Mouse (Mus musculus) limb, embryonic 14.5 days (tissue): ENCODE results near the gene Nupr1. TPM values are rescaled to one million over a fixed set of nuclear protein-coding genes. Genes with fewer than 3 reads are reported as not detected.

ENCODE experiments used
- ATAC-seq: fragments of 200-750 bp; cut with Nextera tagmentation; 2 replicates; pipeline ENCODE4 v1.8.0; 2017; ENCODE audit warnings: low read depth, moderate number of reproducible peaks, moderate TSS enrichment; ENCODE audit not compliant: low FRiP score
- DNase-seq: peaks from one replicate; pipeline ENCODE4 v3.0.0-alpha.2; 2015; ENCODE audit warnings: low spot score
- H3K27ac ChIP-seq: fragments of 300-500 bp; sonication (generic); replicated peaks from 2 replicates; pipeline ENCODE4 v1.5.1; 2014; ENCODE audit warnings: low read depth, mild to moderate bottlenecking, low read length, moderate library complexity, mixed read lengths
- H3K27me3 ChIP-seq: fragments of 300-500 bp; sonication (generic); 2 replicates; pipeline ENCODE4 v1.6.1; 2014; ENCODE audit warnings: low read length, mixed read lengths; ENCODE audit not compliant: control insufficient read depth, insufficient read depth
- H3K36me3 ChIP-seq: fragments of 300-500 bp; sonication (generic); 2 replicates; pipeline ENCODE4 v1.6.1; 2014; ENCODE audit warnings: mild to moderate bottlenecking, low read length, moderate library complexity, mixed read lengths; ENCODE audit not compliant: control insufficient read depth, insufficient read depth
- H3K4me1 ChIP-seq: fragments of 300-500 bp; sonication (generic); 2 replicates; pipeline ENCODE4 v1.6.1; 2014; ENCODE audit warnings: antibody characterized with exemption, low read length, mixed read lengths; ENCODE audit not compliant: control insufficient read depth, insufficient read depth
- H3K4me2 ChIP-seq: fragments of 300-500 bp; sonication (generic); replicated peaks from 2 replicates; pipeline ENCODE4 v1.6.1; 2014; ENCODE audit warnings: low read depth, mild to moderate bottlenecking, low read length, moderate library complexity; ENCODE audit not compliant: severe bottlenecking
- H3K4me3 ChIP-seq: fragments of 300-500 bp; sonication (generic); replicated peaks from 2 replicates; pipeline ENCODE4 v1.5.1; 2014; ENCODE audit warnings: low read length
- H3K9ac ChIP-seq: fragments of 300-500 bp; sonication (generic); 2 replicates; pipeline ENCODE4 v1.6.1; 2014; ENCODE audit warnings: mild to moderate bottlenecking, low read depth, low read length, moderate library complexity; ENCODE audit not compliant: severe bottlenecking
- H3K9me3 ChIP-seq: fragments of 300-500 bp; sonication (generic); 2 replicates; pipeline ENCODE4 v1.6.1; 2016; ENCODE audit warnings: low read length; ENCODE audit not compliant: control insufficient read depth
- POLR2A ChIP-seq: fragments of 200-500 bp; IDR thresholded peaks from 2 replicates; pipeline ENCODE4 v1.8.0; 2012; ENCODE audit warnings: inconsistent platforms, mild to moderate bottlenecking, moderate library complexity, borderline replicate concordance; ENCODE audit not compliant: insufficient read depth, insufficient read length; ENCODE audit errors: extremely low read depth
- WGBS: fragments of 180-500 bp; shearing (Covaris S2); extraction: QIAGEN DNeasy Blood & Tissue Kit; methylation state at CpG from one replicate; pipeline ENCODE4 v1.1.7; 2014; 5-methylcytosine and 5-hydroxymethylcytosine counted together
- polyA plus RNA-seq, 2 experiments: library from polyadenylated mRNA; depleted of rRNA in 1 of 2; stranded (reverse) in 1 of 2; unstranded in 1 of 2; fragments of >200 nt; fragmentation: Nextera tagmentation in 1 of 2; extraction: Ambion mirVana in 1 of 2; gene quantifications; 2 replicates each; pipeline versions ENCODE4 v1.2.1 to v1.2.3; 2012 to 2014

Nupr1 gene
- polyA plus RNA-seq, 2 experiments = 11.6 to 19.2 TPM

- Histone ChIP-seq H3K4me1 (no peaks in the 10 kb centered on the region), H3K27ac (no peak overlapping the region), H3K4me2 (no peak overlapping the region), H3K27me3 (no peaks in the 10 kb centered on the region), H3K4me3 (no peak overlapping the region), H3K36me3 (peaks cover 33% of the 10 kb centered on the region), H3K9me3 (no peaks in the 10 kb centered on the region), H3K9ac (no peak overlapping the region)
- WGBS = 88% methylated on average over 3 of the region's 3 CpGs
- no peak for ATAC-seq
- TF ChIP-seq POLR2A = no peak
- DNase-seq = no peak
Observed at GRCm38 (mm10) chr7:126665269-126665668, 34.6 kb upstream of the Nupr1 start.

GRCm38 (mm10) chr7:126663646-126664045 lies 33.0 kb upstream of the Nupr1 start:
- ATAC-seq (no peak), DNase-seq (no peak)
- no peak overlapping the region for H3K4me2 ChIP-seq
- no peak overlapping the region for H3K27ac ChIP-seq
- 79% methylated on average over 8 of the region's 8 CpGs for WGBS
- no peaks in the 10 kb centered on the region for H3K4me1 ChIP-seq
- no peaks in the 10 kb centered on the region for H3K9me3 ChIP-seq
- H3K27me3 ChIP-seq = no peaks in the 10 kb centered on the region
- no peak overlapping the region for H3K4me3 ChIP-seq
- peaks cover 33% of the 10 kb centered on the region for H3K36me3 ChIP-seq
- H3K9ac ChIP-seq = no peak overlapping the region
- no peak for TF ChIP-seq POLR2A

- TF ChIP-seq POLR2A = no peak
- H3K4me1 ChIP-seq = no peaks in the 10 kb centered on the region
- no peaks in the 10 kb centered on the region for H3K9me3 ChIP-seq
- no peak overlapping the region for H3K4me2 ChIP-seq
- H3K4me3 ChIP-seq = no peak overlapping the region
- no peaks in the 10 kb centered on the region for H3K27me3 ChIP-seq
- WGBS = 71% methylated on average over 3 of the region's 3 CpGs
- no peak overlapping the region for H3K27ac ChIP-seq
- peaks cover 22% of the 10 kb centered on the region for H3K36me3 ChIP-seq
- ATAC-seq (no peak), DNase-seq (no peak)
- H3K9ac ChIP-seq = no peak overlapping the region
Observed at GRCm38 (mm10) chr7:126659771-126660170, 29.1 kb upstream of the Nupr1 start.

GRCm38 (mm10) chr7:126657522-126657921 lies 26.9 kb upstream of the Nupr1 start:
- Histone ChIP-seq H3K27ac (no peak overlapping the region), H3K4me3 (no peak overlapping the region), H3K9ac (no peak overlapping the region), H3K36me3 (peaks cover 9% of the 10 kb centered on the region; the same call in 1 of the 2 replicates), H3K27me3 (no peaks in the 10 kb centered on the region), H3K9me3 (no peaks in the 10 kb centered on the region), H3K4me2 (no peak overlapping the region), H3K4me1 (no peaks in the 10 kb centered on the region)
- ATAC-seq (no peak), DNase-seq (no peak)
- 82% methylated on average over 1 of the region's 1 CpGs for WGBS
- no peak for TF ChIP-seq POLR2A

GRCm38 (mm10) chr7:126655695-126656094 lies 25.0 kb upstream of the Nupr1 start:
- H3K27me3 ChIP-seq = no peaks in the 10 kb centered on the region
- H3K9me3 ChIP-seq = no peaks in the 10 kb centered on the region

GRCm38 (mm10) chr7:126653991-126654390 lies 23.3 kb upstream of the Nupr1 start:
- Histone ChIP-seq H3K9me3 (no peaks in the 10 kb centered on the region), H3K4me2 (no peak overlapping the region), H3K9ac (no peak overlapping the region), H3K27me3 (no peaks in the 10 kb centered on the region), H3K36me3 (no peaks in the 10 kb centered on the region), H3K27ac (no peak overlapping the region), H3K4me1 (no peaks in the 10 kb centered on the region), H3K4me3 (no peak overlapping the region)
- 76% methylated on average over 2 of the region's 2 CpGs for WGBS
- no peak for ATAC-seq
- TF ChIP-seq POLR2A = no peak
- DNase-seq = no peak

More at GRCm38 (mm10) chr7:126655695-126656094, 25.0 kb upstream of the Nupr1 start:
- Histone ChIP-seq H3K36me3 (no peaks in the 10 kb centered on the region), H3K27ac (no peak overlapping the region), H3K4me3 (no peak overlapping the region), H3K4me1 (no peaks in the 10 kb centered on the region), H3K4me2 (no peak overlapping the region), H3K9ac (no peak overlapping the region)
- 92% methylated on average over 3 of the region's 3 CpGs for WGBS
- no peak for TF ChIP-seq POLR2A
- DNase-seq (no peak), ATAC-seq (no peak)
